Mouse (Mus musculus) limb, embryonic 12.5 days (tissue): Measurements from ENCODE around the gene Rbm46. TPM values are rescaled to one million over a fixed set of nuclear protein-coding genes. Genes with fewer than 3 reads are reported as not detected.

Source experiments
- ATAC-seq: fragments of 200-750 bp; cut with Nextera tagmentation; 2 replicates; pipeline ENCODE4 v1.8.0; 2017; ENCODE audit warnings: low read depth, moderate TSS enrichment; ENCODE audit not compliant: insufficient number of reproducible peaks, insufficient read depth, low FRiP score, low TSS enrichment
- H3K27ac ChIP-seq: fragments of 300-500 bp; sonication (generic); 2 replicates; pipeline ENCODE4 v1.5.1; 2016; ENCODE audit warnings: mild to moderate bottlenecking, moderate library complexity
- H3K27me3 ChIP-seq: fragments of 300-500 bp; sonication (generic); 2 replicates; pipeline ENCODE4 v1.6.1; 2016; ENCODE audit warnings: mild to moderate bottlenecking, moderate library complexity
- H3K36me3 ChIP-seq: fragments of 300-500 bp; sonication (generic); 2 replicates; pipeline ENCODE4 v1.6.1; 2016; ENCODE audit warnings: mild to moderate bottlenecking, moderate library complexity
- H3K4me1 ChIP-seq: fragments of 300-500 bp; sonication (generic); replicated peaks from 2 replicates; pipeline ENCODE4 v1.6.1; 2016
- H3K4me2 ChIP-seq: fragments of 300-500 bp; sonication (generic); 2 replicates; pipeline ENCODE4 v1.6.1; 2016; ENCODE audit warnings: mild to moderate bottlenecking, moderate library complexity
- H3K4me3 ChIP-seq: fragments of 300-500 bp; sonication (generic); replicated peaks from 2 replicates; pipeline ENCODE4 v1.5.1; 2016; ENCODE audit warnings: mild to moderate bottlenecking
- H3K9ac ChIP-seq: fragments of 300-500 bp; sonication (generic); replicated peaks from 2 replicates; pipeline ENCODE4 v1.6.1; 2016; ENCODE audit warnings: mild to moderate bottlenecking, moderate library complexity
- H3K9me3 ChIP-seq: fragments of 300-500 bp; sonication (generic); 2 replicates; pipeline ENCODE4 v1.6.1; 2016; ENCODE audit warnings: mild to moderate bottlenecking, moderate library complexity
- WGBS: fragments of 180-500 bp; shearing (Covaris S2); methylation state at CpG from one replicate; pipeline ENCODE4 v1.1.7; 2016; 5-methylcytosine and 5-hydroxymethylcytosine counted together
- polyA plus RNA-seq: library from polyadenylated mRNA; unstranded; fragments of >200 nt; fragmentation: Nextera tagmentation; extraction: Ambion mirVana; gene quantifications from 2 replicates; pipeline ENCODE4 v1.2.1, GENCODE M21; 2016

Rbm46 gene
- polyA plus RNA-seq, 1 experiment from 2014 or later = 3.0 TPM

DNA sequence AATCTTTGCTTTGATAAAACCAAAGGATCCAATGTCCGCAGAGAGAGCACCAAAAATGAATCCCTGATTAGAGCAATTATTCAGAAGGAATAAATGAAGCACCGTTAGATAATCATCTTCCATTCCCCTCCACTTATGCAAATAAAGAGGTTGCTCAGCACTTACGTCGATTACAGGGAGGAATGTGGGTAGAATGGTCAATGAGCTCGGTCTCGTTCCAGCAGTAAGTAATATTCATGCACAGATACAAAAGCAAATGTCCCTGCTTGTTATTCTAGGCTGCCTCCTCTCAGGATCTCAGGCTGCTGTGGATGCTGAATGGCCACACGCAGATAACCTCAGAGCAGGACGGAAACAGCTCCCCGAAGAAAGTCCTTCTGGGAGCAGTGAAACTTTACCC, 51.1 kb downstream of the Rbm46 start:
- Histone ChIP-seq H3K9me3 (no peaks in the 10 kb centered on the region), H3K9ac (no peak overlapping the region), H3K27me3 (no peaks in the 10 kb centered on the region), H3K4me2 (no peak overlapping the region), H3K4me1 (no peaks in the 10 kb centered on the region), H3K4me3 (no peak overlapping the region), H3K27ac (no peak overlapping the region), H3K36me3 (no peaks in the 10 kb centered on the region)
- no peak for ATAC-seq
- 85% methylated on average over 9 of the region's 9 CpGs for WGBS

DNA sequence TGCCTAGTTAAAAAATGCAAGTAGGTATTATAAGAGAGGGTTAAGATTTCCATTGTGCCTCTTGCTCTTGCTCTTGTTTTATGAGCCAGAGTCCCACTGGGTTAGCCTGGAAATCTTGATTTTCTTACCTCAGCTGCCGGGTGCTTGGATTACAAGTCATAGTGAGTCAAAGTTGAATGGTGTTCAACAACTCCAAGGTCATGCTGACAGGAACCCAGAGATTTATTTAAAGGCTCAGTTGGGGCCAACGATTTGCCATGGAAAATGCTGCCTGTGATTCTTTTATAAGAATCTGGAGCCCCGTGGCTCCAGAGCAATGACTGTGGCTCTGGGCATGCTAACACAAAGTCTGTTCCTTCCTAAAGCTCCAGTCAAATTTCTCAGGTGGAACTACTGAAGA, 64.4 kb downstream of the Rbm46 start:
- WGBS = 61% methylated on average over 3 of the region's 3 CpGs
- ATAC-seq = no peak
- no peak overlapping the region for H3K9ac ChIP-seq

DNA sequence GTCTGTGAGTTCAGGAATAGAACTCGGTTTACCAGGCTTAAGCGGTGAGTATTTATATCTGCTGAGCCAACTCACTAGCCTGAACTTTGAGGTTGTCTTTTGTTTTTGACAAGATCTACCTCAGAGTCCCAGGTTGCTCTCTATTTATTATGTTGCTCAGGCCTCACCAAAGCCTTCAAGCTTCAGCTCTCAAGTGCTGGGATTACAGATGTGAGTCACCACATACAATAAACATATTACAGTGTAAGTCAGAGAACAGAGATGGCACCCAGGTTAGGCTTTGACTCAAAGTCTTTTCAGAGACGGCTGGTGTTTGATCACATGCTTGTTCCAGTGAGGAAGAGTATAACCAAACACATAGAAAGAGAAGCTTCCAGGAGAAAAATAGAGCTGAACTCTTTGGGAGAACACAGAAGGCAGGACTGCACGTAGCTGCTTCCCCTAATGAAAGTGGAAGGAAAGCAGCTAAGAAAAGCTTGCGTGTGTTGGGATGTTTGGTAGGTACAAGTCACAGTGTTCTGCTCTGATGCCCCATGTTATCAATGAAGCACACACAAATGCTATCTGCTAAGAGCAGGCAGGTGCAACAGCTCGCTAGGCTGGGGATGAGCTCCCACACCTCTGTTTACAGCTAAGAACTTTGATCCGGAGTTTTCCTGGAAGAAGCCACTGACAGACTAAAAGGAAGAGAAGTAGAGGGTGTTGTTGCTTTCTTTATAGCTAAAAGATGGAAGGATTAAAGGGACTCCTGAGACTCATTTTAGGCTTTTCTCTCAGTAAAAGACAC, 65.8 kb downstream of the Rbm46 start:
- Histone ChIP-seq H3K36me3 (no peaks in the 10 kb centered on the region), H3K27ac (no peak overlapping the region), H3K4me3 (no peak overlapping the region), H3K9ac (no peak overlapping the region), H3K9me3 (no peaks in the 10 kb centered on the region), H3K27me3 (no peaks in the 10 kb centered on the region), H3K4me1 (no peaks in the 10 kb centered on the region), H3K4me2 (no peak overlapping the region)
- no peak for ATAC-seq
- WGBS = 85% methylated on average over 7 of the region's 7 CpGs

More for the DNA sequence above, 64.4 kb downstream of the Rbm46 start:
- Histone ChIP-seq H3K4me3 (no peak overlapping the region), H3K4me1 (no peaks in the 10 kb centered on the region), H3K36me3 (no peaks in the 10 kb centered on the region), H3K9me3 (no peaks in the 10 kb centered on the region), H3K27me3 (no peaks in the 10 kb centered on the region), H3K4me2 (no peak overlapping the region), H3K27ac (no peak overlapping the region)

DNA sequence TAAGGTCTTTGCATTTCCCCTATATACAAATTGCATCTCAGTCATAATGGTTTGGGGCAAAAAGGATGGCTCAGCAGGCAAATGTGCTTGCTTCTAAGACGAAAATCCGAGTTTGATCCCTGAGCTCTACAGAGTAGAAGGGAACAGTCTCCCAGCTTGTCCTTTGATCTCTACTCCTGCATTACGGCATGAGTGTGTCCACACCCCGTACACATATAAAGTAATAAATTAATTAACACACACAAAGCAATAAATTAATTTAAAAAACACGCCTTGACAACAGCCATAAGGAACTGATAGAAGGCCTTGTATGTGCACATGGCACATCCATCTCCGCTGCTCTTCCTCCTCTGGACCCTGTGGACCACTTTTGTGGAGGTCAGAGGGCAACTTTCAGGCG, 66.5 kb downstream of the Rbm46 start:
- Histone ChIP-seq H3K9me3 (no peaks in the 10 kb centered on the region), H3K36me3 (no peaks in the 10 kb centered on the region), H3K4me3 (no peak overlapping the region), H3K27ac (no peak overlapping the region), H3K4me2 (no peak overlapping the region), H3K4me1 (no peaks in the 10 kb centered on the region), H3K27me3 (no peaks in the 10 kb centered on the region), H3K9ac (no peak overlapping the region)
- ATAC-seq = no peak
- 45% methylated on average over 7 of the region's 7 CpGs for WGBS

DNA sequence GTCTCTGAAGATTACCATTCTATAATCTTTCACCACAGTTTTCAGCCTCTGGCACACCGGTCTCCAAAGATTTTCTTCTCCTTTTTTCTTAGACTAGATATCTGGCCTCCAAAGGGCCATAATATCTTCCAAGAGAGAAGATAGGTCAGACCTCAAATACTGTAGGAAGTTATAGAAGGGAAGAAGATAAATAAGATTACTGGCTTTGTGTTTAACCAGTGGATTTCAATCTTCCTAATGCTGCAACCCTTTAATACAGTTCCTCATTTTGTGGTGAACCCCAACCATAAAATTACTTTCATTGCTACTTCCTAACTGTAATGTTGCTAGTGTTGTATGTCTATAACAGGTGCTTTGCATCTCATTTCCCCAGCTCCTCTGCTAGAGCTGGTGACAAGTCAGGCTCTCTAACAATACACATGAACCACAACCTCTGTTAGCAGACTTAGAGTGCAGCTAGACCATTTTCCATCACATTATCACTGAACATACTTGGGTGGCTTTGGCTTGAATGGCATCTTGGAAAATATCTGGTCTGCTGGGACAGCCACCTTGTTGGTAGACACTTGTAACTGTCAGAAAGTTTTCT, 67.9 kb downstream of the Rbm46 start:
- Histone ChIP-seq H3K4me2 (no peak overlapping the region), H3K27ac (no peak overlapping the region), H3K4me1 (no peaks in the 10 kb centered on the region), H3K27me3 (no peaks in the 10 kb centered on the region), H3K4me3 (no peak overlapping the region), H3K9me3 (no peaks in the 10 kb centered on the region), H3K36me3 (no peaks in the 10 kb centered on the region), H3K9ac (no peak overlapping the region)
- 88% methylated on average over 1 of the region's 1 CpGs for WGBS
- no peak for ATAC-seq

DNA sequence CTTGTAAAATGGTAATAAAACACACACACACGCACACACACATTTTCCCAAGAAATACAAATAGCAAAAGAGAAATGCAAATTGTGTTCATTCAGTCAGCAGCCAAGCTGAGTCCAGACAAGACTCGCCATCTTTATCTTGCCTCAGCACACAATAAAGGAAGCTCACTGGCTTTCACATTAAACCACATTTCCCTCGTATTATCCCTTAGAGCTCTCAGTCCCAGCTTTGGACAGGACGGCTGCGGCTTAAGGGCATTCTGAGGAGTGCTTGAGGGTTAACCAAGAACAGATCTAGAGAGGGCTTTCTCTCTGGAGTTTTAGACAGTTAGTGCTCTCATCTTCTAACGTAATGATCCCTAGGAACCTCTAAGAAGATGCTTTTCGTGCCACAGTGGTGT, 71.0 kb downstream of the Rbm46 start:
- no peak overlapping the region for H3K4me2 ChIP-seq
- H3K9ac ChIP-seq = no peak overlapping the region
- no peaks in the 10 kb centered on the region for H3K36me3 ChIP-seq
- H3K4me1 ChIP-seq = no peaks in the 10 kb centered on the region
- no peak for ATAC-seq
- no peak overlapping the region for H3K4me3 ChIP-seq
- no peaks in the 10 kb centered on the region for H3K9me3 ChIP-seq
- 72% methylated on average over 7 of the region's 7 CpGs for WGBS
- H3K27me3 ChIP-seq = no peaks in the 10 kb centered on the region
- no peak overlapping the region for H3K27ac ChIP-seq

DNA sequence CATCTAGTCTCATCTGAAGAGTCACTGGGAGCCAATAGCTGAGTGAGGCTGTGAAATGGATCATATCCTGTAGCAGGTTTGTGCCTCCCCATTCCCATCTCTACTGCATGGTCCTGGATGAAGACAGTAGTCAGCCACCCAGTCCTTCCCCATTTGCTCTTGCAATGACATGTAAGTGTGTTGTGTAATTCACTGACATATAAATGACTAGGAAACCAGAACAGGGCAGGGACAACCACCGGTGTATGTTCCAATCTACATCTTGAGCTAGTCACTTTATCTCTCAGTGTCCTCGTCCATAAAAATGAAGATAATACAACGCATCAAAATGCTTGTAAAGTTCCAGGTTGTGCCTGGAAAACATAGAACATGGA, 75.8 kb downstream of the Rbm46 start:
- no peak for ATAC-seq
- Histone ChIP-seq H3K4me2 (no peak overlapping the region), H3K9me3 (no peaks in the 10 kb centered on the region), H3K36me3 (no peaks in the 10 kb centered on the region), H3K27me3 (no peaks in the 10 kb centered on the region), H3K4me1 (no peaks in the 10 kb centered on the region), H3K4me3 (no peak overlapping the region), H3K9ac (no peak overlapping the region), H3K27ac (no peak overlapping the region)
- WGBS = 90% methylated on average over 3 of the region's 3 CpGs

DNA sequence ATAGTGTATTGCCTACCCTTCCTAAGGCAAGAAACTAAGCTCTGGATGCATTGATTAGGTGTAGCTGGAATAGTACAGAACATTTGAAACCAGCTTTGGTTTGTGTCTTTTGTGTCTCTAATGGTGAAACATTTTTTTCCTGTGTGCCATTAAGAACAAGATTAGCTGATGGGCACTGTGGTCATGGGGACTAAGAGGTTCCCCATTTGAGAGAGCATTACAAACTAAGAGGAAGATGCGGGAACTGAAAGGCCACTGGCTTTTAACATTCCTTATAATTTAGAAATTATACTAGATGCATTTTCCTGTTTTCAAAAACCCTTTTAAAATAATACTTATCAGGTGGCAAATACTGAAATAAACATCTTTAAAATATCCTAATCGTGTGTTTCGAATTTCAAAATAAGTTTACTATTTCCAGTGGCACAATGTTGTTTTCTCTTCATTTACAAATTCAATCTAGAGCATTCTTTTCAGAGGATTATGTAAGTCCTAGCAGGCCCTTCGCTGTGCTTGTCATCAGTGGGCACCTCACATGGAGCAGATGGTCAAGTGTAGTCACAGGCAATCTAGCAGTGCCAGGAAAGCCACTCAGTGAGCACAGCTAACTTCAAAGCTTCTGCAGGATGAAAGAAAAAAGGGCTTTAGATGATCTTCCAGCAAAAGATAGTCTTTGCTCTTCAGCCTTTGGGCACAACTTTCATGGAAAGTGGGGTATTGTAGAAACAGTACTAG, 76.4 kb downstream of the Rbm46 start:
- 85% methylated on average over 4 of the region's 4 CpGs for WGBS
- no peaks in the 10 kb centered on the region for H3K36me3 ChIP-seq
- no peaks in the 10 kb centered on the region for H3K9me3 ChIP-seq
- no peak overlapping the region for H3K4me2 ChIP-seq
- no peak overlapping the region for H3K9ac ChIP-seq
- no peak for ATAC-seq
- H3K4me1 ChIP-seq = no peaks in the 10 kb centered on the region
- no peak overlapping the region for H3K27ac ChIP-seq
- H3K27me3 ChIP-seq = no peaks in the 10 kb centered on the region
- no peak overlapping the region for H3K4me3 ChIP-seq

DNA sequence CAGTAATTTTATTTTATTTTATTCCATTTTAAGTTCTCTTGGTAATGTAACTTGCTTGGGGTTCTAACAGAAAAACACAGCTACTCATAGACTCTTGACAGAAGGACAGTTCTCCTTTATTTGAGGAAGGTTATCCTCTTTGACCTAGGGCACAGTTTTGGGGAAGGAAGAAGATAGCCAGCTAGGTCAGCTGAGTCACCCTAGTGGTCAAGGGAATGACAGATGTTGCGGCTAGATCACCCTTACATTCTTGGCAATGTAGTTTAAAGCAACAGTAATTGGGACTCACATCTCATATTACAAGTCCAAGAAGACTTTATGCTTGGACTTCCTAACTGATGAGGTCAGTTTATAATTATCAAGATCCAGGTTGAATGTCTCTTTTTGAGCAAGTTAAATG, 82.6 kb downstream of the Rbm46 start:
- 84% methylated on average over 1 of the region's 1 CpGs for WGBS
- Histone ChIP-seq H3K27ac (no peak overlapping the region), H3K4me2 (no peak overlapping the region), H3K4me3 (no peak overlapping the region), H3K27me3 (no peaks in the 10 kb centered on the region), H3K9me3 (no peaks in the 10 kb centered on the region), H3K9ac (no peak overlapping the region), H3K4me1 (no peaks in the 10 kb centered on the region), H3K36me3 (no peaks in the 10 kb centered on the region)
- no peak for ATAC-seq

DNA sequence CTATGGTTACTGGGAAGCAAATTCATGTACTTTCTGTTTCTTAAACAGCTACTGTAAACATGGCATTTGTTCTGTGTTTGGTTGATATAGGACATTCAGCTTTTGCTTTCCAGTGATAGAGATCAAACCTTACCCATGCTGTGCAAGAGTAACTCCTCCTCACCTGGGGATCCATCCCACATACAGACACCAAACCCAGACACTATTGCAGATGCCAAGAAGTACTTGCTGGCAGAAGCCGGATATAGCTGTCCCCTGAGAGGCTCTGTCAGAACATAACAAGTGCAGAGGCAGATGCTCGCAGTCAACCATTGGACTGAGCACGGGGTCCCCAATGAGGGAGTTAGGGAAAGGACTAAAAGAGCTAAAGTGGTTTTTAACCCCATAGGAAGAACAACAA, 84.6 kb downstream of the Rbm46 start:
- Histone ChIP-seq H3K4me1 (no peaks in the 10 kb centered on the region), H3K27me3 (no peaks in the 10 kb centered on the region), H3K4me3 (no peak overlapping the region), H3K9me3 (no peaks in the 10 kb centered on the region), H3K27ac (no peak overlapping the region), H3K4me2 (no peak overlapping the region), H3K36me3 (no peaks in the 10 kb centered on the region), H3K9ac (no peak overlapping the region)
- ATAC-seq = no peak
- WGBS = 84% methylated on average over 3 of the region's 3 CpGs
